Mouse (Mus musculus) heart, adult 2 months (tissue): ENCODE measurements at regions not wholly inside any gene's neighbourhood (a gene's known extent, or its start where the extent isn't known, plus 50 kb on each side); places are given as distances from the start of the nearest gene placed in this dataset.

Source experiments
- DNase-seq, 2 experiments: peaks; one replicate each; pipeline ENCODE4 v3.0.0; 2021
- H3K27ac ChIP-seq: fragments of 200-600 bp; 2 replicates; pipeline ENCODE4 v1.8.1; 2022
- H3K27me3 ChIP-seq: fragments of 200-500 bp; 2 replicates; pipeline ENCODE4 v1.6.1; 2012; ENCODE audit warnings: mild to moderate bottlenecking, low read length, inconsistent platforms, mixed read lengths; ENCODE audit not compliant: control insufficient read depth, insufficient read depth
- H3K36me3 ChIP-seq: fragments of 200-500 bp; 2 replicates; pipeline ENCODE4 v1.6.1; 2012; ENCODE audit warnings: low read length, inconsistent platforms; ENCODE audit not compliant: control insufficient read depth, insufficient read depth
- H3K4me1 ChIP-seq: fragments of 200-500 bp; 2 replicates; pipeline ENCODE4 v1.6.1; 2011; ENCODE audit warnings: low read length; ENCODE audit not compliant: control insufficient read depth, insufficient read depth
- H3K4me3 ChIP-seq: fragments of 200-600 bp; 2 replicates; pipeline ENCODE4 v1.8.1; 2022
- H3K79me2 ChIP-seq: fragments of 200-500 bp; replicated peaks from 2 replicates; pipeline ENCODE4 v1.6.1; 2012; ENCODE audit warnings: mild to moderate bottlenecking, inconsistent platforms, low read length, moderate library complexity, mixed read lengths; ENCODE audit not compliant: control insufficient read depth, insufficient read depth
- H3K9ac ChIP-seq: fragments of 200-500 bp; 2 replicates; pipeline ENCODE4 v1.6.1; 2012; ENCODE audit warnings: low read depth, mild to moderate bottlenecking, control low read depth, inconsistent platforms, low read length, mixed read lengths
- CTCF ChIP-seq: fragments of 200-600 bp; IDR thresholded peaks from 2 replicates; pipeline ENCODE4 v1.8.1; 2022; ENCODE audit warnings: antibody characterized with exemption, mild to moderate bottlenecking, moderate library complexity
- EP300 ChIP-seq: fragments of 200-500 bp; IDR thresholded peaks from 2 replicates; pipeline ENCODE4 v1.6.1; 2011; ENCODE audit warnings: low read depth, low read length, control low read depth; ENCODE audit not compliant: insufficient read depth
- POLR2A ChIP-seq: fragments of 200-500 bp; IDR thresholded peaks from 2 replicates; pipeline ENCODE4 v1.6.1; 2011; ENCODE audit warnings: mild to moderate bottlenecking, low read depth, low read length, control low read depth; ENCODE audit not compliant: insufficient read depth
- WGBS: fragments of 180-500 bp; shearing (Covaris S2); methylation state at CpG from one replicate; pipeline ENCODE4 v1.1.7; 2018; 5-methylcytosine and 5-hydroxymethylcytosine counted together
- intact Hi-C: fragments of 180-260 bp; cut with DNase I; formaldehyde crosslinking; loops from one replicate; pipeline ENCODE4 v1.15.1; 2025

GRCm38 (mm10) chr1:136739486-136739885, 114.8 kb downstream of the Zfp281 start:
- Histone ChIP-seq H3K4me3 (no peak overlapping the region), H3K27ac (no peak overlapping the region), H3K79me2 (no peaks in the 10 kb centered on the region), H3K4me1 (no peaks in the 10 kb centered on the region), H3K27me3 (no peaks in the 10 kb centered on the region), H3K36me3 (no peaks in the 10 kb centered on the region), H3K9ac (no peak overlapping the region)
- WGBS = 78% methylated on average over 5 of the region's 5 CpGs
- intact Hi-C loops = loop anchor here (2.0 kb wide), 1 partner anchor 189 kb away; no protein-coding TSS in a partner anchor
- peak; percentile 76 for TF ChIP-seq CTCF
- no peak for TF ChIP-seq POLR2A
- no peak for TF ChIP-seq EP300
- DNase-seq = peak; percentile 45 to 63

- TF ChIP-seq EP300 (no peak), POLR2A (no peak), CTCF (no peak)
Observed at GRCm38 (mm10) chr1:136741061-136741460, 116.4 kb downstream of the Zfp281 start.

GRCm38 (mm10) chr1:136749188-136749587, 124.5 kb downstream of the Zfp281 start:
- H3K9ac ChIP-seq = no peak overlapping the region
- H3K36me3 ChIP-seq = no peaks in the 10 kb centered on the region
- intact Hi-C loops = no loop called here
- 61% methylated on average over 8 of the region's 8 CpGs for WGBS
- peak; percentile 78 for TF ChIP-seq CTCF
- no peak for TF ChIP-seq EP300
- H3K4me3 ChIP-seq = no peak overlapping the region
- peak in 1 of 2 experiments; percentile 12 for DNase-seq
- H3K79me2 ChIP-seq = no peaks in the 10 kb centered on the region
- no peaks in the 10 kb centered on the region for H3K4me1 ChIP-seq
- no peaks in the 10 kb centered on the region for H3K27me3 ChIP-seq
- no peak overlapping the region for H3K27ac ChIP-seq

More at GRCm38 (mm10) chr1:136741061-136741460, 116.4 kb downstream of the Zfp281 start:
- Histone ChIP-seq H3K9ac (no peak overlapping the region), H3K36me3 (no peaks in the 10 kb centered on the region), H3K4me1 (no peaks in the 10 kb centered on the region), H3K79me2 (no peaks in the 10 kb centered on the region), H3K4me3 (no peak overlapping the region), H3K27ac (no peak overlapping the region), H3K27me3 (no peaks in the 10 kb centered on the region)
- 90% methylated on average over 10 of the region's 10 CpGs for WGBS
- DNase-seq = no peak
- intact Hi-C loops = no loop called here

GRCm38 (mm10) chr1:136751464-136752191, 126.9 kb downstream of the Zfp281 start:
- no peaks in the 10 kb centered on the region for H3K79me2 ChIP-seq
- no peaks in the 10 kb centered on the region for H3K36me3 ChIP-seq
- H3K27ac ChIP-seq = no peak overlapping the region
- no peak for DNase-seq
- 68% methylated on average over 14 of the region's 14 CpGs for WGBS
- no peaks in the 10 kb centered on the region for H3K4me1 ChIP-seq
- intact Hi-C loops = no loop called here
- no peaks in the 10 kb centered on the region for H3K27me3 ChIP-seq
- TF ChIP-seq POLR2A = no peak
- no peak for TF ChIP-seq CTCF
- no peak for TF ChIP-seq EP300
- no peak overlapping the region for H3K4me3 ChIP-seq
- no peak overlapping the region for H3K9ac ChIP-seq

GRCm38 (mm10) chr1:136754286-136754685, 129.6 kb downstream of the Zfp281 start:
- H3K36me3 ChIP-seq = no peaks in the 10 kb centered on the region
- no peak for DNase-seq
- no peaks in the 10 kb centered on the region for H3K27me3 ChIP-seq
- TF ChIP-seq CTCF (no peak), POLR2A (no peak), EP300 (no peak)
- H3K9ac ChIP-seq = no peak overlapping the region
- WGBS = 93% methylated on average over 6 of the region's 6 CpGs
- H3K4me1 ChIP-seq = no peaks in the 10 kb centered on the region
- intact Hi-C loops = no loop called here
- H3K27ac ChIP-seq = no peak overlapping the region
- no peaks in the 10 kb centered on the region for H3K79me2 ChIP-seq
- H3K4me3 ChIP-seq = no peak overlapping the region

- no peak overlapping the region for H3K4me3 ChIP-seq
- H3K4me1 ChIP-seq = no peaks in the 10 kb centered on the region
- intact Hi-C loops = no loop called here
- H3K79me2 ChIP-seq = no peaks in the 10 kb centered on the region
- H3K9ac ChIP-seq = no peak overlapping the region
- no peak overlapping the region for H3K27ac ChIP-seq
- no peak for DNase-seq
- H3K36me3 ChIP-seq = no peaks in the 10 kb centered on the region
- H3K27me3 ChIP-seq = no peaks in the 10 kb centered on the region
- WGBS = 62% methylated on average over 10 of the region's 10 CpGs
- TF ChIP-seq CTCF = no peak
- no peak for TF ChIP-seq EP300
- no peak for TF ChIP-seq POLR2A
Observed at GRCm38 (mm10) chr1:136758730-136759129, 134.0 kb downstream of the Zfp281 start.
